Mouse (Mus musculus) kidney, postnatal 25 days (tissue): ENCODE measurements around the gene Gabrr3.
"Not testable (repeated sequence)": the region's sequence is repeated elsewhere in the genome, so short reads cannot be mapped to it uniquely, and the experiment has no call there.

Experiments
- DNase-seq, 2 experiments: peaks; one replicate each; pipeline ENCODE4 v3.0.0; 2021; ENCODE audit warnings: mixed read lengths in 2 of 2

The Gabrr3 gene

GRCm38 (mm10) chr16:59407032-59407431, at the start of gene Gabrr3:
TSS of gene Gabrr3 (plus strand) at chr16:59407332.
- DNase-seq = no peak

- no peak for DNase-seq
Observed at GRCm38 (mm10) chr16:59363893-59364292, 43.2 kb upstream of the Gabrr3 start, which contains the start of gene Olfr209. TSS of gene Olfr209 (minus strand) at chr16:59363993.

DNA sequence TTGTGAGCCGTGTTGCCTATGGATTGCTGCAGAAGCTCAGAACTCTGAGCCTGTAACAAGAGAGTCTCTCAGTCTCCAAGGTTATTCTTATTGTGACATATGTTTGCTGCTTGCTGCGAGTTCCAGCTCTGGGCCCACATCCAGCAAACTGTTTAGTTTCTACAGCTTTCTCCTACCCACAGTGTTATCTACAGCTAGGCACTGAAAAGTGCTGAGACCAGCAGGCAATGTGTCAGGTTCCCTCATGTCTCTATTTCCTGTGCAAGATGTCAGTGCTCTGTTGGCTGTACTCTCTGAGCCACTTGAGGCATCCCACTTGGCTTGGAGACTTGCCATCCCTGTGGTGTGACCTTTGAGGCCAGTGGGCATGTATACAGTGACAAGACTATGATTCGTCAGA, 13.8 kb upstream of the Gabrr3 start:
- DNase-seq = no peak

- peak in 1 of 2 experiments; percentile 37 for DNase-seq
Observed at GRCm38 (mm10) chr16:59401102-59401501, 6.0 kb upstream of the Gabrr3 start.

DNA sequence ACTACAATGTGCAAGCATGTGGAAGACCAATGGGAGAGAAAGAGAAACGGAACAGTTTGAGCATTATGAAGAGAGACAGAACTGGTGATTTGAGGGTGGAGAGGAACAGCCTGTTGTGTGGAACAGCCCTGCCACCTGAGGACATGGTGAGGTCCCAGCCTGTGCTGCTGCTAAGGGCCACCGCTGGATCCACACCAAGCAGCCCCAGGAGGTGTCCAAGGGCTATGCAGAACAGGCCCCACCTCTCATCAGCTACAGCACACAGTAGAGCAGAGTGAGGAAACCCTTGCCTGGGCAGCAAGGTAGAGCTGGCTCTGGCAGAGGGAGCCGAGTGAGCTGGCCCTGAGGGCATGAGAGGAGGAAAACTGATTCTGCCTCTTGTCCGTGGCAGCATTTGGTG, 5.1 kb upstream of the Gabrr3 start:
- DNase-seq = no peak

- peak in 1 of 2 experiments; percentile 7 for DNase-seq
Observed at GRCm38 (mm10) chr16:59403684-59404083, 3.4 kb upstream of the Gabrr3 start.

DNA sequence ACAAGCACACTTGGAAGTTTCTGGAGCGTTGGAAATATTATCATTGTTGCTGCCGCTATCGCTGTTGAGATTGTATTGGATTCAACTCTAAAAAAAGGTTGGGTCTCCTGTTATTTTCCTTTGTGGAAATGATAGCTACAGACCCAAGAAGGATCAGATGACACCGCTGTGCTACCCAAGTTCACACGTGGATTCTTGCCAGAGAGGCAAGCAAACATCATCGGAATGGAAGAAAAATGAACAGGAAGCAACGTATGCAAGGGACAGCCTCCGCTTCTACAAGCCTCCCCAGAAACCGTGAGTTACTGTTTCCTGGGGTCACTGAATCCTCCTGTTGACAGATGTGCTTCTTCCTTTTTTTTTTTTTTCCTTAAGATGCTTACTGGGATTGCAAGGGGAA, 2.3 kb upstream of the Gabrr3 start:
- no peak for DNase-seq

DNA sequence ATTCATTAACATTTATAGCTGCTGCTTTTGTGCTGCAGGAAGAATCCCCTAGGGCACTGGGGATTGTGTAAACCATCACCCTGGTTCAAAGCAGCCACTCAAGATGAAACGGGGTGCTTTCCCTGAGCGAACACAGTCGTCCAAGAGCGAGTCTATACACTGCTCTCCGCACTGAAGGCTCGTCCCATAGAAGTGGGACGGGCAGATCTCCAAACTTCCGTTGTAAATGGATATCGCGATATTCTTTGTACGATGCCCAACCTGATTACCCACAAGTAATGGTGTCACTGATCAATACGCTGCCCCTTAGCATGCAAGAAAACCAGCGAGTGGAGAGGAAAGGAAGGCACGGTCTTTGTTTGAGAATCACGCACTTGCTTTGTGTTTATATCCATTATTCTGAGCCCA, 2.2 kb downstream of the Gabrr3 start:
- no peak for DNase-seq

GRCm38 (mm10) chr16:59409800-59410199, 2.7 kb downstream of the Gabrr3 start:
- no peak for DNase-seq

DNA sequence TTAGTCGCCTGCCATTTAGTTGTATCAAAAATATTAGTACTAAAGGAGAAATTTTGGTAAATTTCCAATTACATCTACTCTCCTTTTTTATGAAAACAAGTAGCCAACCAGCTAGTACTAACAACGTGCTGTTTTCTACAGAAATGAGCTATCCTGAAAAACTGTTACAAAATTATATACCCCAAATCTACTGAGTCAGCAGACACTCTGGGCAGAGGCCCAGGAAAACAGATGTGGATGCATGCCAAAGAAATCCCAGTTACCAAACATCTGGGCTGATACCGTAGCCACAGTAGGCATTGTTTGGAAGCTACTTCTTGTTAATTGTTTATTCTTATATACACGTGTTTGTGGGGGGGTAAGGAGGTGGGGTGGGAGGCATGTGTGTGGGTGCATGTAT, 6.3 kb downstream of the Gabrr3 start:
- DNase-seq = no peak

GRCm38 (mm10) chr16:59420237-59420866, 13.2 kb downstream of the Gabrr3 start:
- DNase-seq = no peak

DNA sequence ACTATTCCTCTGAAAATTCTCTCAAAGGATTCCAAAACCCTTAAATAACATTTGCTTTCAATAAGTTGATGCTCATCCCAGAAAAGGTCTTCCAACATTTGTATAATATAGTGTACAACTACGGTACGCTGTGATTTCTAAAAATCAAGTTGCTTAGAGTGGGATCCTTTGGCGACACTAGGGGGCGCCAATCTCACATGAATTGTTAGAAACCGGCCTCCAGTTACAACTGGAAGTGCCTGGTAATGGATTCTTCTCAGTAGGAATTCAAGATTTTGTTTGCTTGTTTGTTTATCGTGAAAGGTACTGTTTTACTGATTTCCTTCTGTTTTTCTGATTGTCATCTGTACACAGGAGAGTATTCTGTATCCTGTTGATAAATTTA, 13.7 kb downstream of the Gabrr3 start:
- peak; percentile 76 to 89 for DNase-seq

GRCm38 (mm10) chr16:59421571-59422345, 14.6 kb downstream of the Gabrr3 start:
- DNase-seq = no peak

DNA sequence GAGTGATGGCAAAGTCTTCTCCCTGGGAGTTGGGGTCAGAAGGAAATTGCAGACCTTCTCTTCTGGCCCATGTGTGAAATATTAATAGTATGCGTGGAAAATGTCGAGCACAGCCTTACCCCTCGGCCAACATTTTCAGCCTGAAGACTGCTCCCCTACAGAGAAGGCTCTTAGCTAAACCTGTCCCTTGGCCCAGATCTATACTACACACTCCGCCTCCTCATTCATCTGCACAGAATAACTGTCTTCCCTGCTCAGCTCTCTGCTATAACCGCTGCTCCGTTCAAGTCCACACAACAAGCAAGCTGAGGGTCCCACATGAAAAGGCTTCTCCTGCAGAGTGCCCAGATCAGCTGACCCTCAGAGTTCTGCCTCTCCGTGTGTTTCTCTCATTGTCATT, 20.8 kb downstream of the Gabrr3 start:
- DNase-seq = no peak

GRCm38 (mm10) chr16:59433181-59433580, 26.0 kb downstream of the Gabrr3 start:
- no peak for DNase-seq

DNA sequence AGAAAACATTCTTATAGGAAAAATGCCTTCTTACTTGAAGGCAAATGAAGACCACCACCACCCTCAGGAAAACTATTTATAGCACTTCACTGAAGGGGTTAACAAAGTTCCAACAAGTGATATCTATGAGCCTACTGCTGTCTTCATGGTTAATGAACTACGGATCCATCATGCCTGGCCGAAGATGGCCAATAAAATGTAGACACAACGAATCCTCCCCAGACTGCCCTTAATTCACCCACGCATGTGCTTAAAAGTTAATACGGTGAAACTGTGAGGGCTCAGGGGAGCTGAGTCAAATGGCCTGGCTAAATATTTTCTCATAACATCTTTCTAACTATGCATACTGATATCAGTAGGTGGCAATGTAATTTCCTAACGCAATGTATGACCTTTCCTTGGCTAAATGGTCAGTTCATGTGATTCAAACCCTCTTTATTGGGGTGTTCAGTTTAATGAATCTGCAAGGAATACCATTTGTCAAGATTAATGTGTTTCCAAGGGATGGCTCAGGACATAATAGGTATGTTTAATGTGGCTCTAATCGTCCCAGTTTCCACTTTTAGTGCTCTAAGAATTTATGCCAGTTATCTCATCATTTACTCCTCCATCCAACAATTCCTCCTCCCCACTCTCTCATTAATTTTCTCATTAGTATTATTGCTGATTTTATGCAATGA, 37.9 kb downstream of the Gabrr3 start:
- peak in 1 of 2 experiments; percentile 43 for DNase-seq

- DNase-seq = no peak
Observed at GRCm38 (mm10) chr16:59448181-59448580, 41.0 kb downstream of the Gabrr3 start.

DNA sequence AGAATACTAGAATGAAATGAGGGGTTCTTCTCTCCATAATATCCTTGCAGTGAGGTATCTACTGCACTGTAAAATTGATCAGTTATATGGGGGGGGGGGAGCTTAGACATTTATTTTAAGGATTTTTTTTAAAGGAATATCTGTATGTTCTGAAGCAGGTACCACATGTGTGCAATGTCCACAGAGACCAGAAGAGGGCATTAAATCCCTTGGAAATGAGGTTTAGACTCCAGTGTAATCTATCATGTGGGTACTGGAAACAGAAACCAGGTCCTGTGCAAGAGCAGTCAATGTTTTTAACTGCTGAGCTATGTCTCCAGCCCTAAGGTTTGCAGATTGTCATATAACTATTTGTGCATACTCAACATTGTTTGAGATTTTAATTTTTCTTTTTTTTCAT, 42.0 kb downstream of the Gabrr3 start:
- DNase-seq = peak in 1 of 2 experiments; percentile 3

- no peak for DNase-seq
Observed at GRCm38 (mm10) chr16:59451813-59452212, 44.7 kb downstream of the Gabrr3 start.

DNA sequence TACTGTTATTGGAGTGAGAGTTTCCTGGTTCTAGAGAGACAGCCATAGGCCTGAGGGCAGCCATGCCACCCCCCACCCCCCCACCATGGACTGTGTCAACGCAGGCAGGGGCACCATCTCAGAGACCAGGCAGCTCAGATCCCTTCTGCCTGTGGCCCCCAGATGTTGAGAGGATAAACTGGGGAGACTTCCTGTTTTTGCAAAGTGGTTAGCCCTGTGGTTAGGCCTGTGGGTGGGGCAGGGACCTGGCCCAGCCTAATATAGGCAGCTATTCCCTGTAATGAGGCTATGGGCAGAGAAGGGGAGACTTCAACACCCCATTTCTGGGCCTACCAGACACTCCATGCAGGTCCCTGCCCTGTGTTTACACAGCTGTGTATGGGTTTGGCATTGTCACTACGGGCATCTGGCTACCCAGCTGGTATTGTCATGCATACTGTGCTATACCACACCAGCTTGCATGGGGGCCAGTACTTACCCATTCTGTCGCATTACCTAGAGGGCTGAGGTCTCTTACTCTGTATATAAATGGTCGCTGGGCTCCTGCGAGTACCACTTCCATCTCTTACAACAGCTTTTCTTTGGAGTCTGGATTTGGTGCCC, 52.2 kb downstream of the Gabrr3 start:
- DNase-seq = not testable (repeated sequence)

- DNase-seq = no peak
Observed at GRCm38 (mm10) chr16:59463567-59463966, 56.4 kb downstream of the Gabrr3 start.

GRCm38 (mm10) chr16:59463973-59464372, 56.8 kb downstream of the Gabrr3 start:
- no peak for DNase-seq

GRCm38 (mm10) chr16:59469846-59470245, 62.7 kb downstream of the Gabrr3 start:
- DNase-seq = no peak
